Mouse (Mus musculus) 3134 (cell line): ENCODE results near the gene Ndst4.

Source experiments
- DNase-seq: peaks from one replicate; pipeline ENCODE4 v3.0.0-alpha.2; 2011; ENCODE audit warnings: low spot score; ENCODE audit not compliant: insufficient read length; ENCODE audit errors: extremely low read depth

The Ndst4 gene

DNA sequence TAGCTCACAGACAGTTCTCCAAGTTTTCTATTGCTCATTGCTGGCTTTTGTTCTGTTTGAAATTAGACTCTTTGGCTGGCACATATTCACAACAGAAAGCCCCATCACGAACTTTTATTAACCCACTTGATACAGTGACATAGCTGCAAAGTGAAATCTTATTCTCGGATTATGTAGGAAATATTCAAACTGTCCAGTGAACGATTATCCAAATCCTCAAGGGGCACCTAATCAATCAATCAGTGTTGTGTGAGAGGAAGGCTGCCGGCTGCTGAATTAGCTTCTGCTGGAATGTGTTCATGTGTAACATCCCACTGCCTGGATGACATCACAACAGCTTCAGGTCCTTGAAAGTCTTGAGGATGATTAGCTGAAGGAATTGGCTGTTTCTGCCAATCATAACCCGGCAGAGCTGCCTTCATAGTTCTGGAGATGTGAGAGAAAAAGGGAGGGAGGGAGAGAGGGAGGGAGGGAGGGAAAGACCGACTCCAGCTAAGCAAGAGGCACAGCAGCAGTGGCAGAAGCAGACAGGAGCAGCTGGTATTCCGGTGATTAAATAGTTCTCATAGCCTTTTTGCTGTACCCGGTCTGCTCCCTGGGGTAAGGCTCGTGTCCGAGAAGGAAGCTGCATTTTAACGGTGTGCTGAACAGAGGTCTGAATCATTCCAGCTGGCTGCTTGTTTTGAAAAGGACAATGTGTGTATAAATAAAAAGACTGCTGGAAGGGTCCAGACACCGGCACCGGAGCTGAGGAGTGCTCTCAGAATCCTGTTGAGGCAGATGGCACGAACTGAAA is at the start of gene Ndst4:
Ndst4 (plus strand) TSS at position 476 of the 796 bp plus-strand sequence.
- peak; percentile 9 for DNase-seq

DNA sequence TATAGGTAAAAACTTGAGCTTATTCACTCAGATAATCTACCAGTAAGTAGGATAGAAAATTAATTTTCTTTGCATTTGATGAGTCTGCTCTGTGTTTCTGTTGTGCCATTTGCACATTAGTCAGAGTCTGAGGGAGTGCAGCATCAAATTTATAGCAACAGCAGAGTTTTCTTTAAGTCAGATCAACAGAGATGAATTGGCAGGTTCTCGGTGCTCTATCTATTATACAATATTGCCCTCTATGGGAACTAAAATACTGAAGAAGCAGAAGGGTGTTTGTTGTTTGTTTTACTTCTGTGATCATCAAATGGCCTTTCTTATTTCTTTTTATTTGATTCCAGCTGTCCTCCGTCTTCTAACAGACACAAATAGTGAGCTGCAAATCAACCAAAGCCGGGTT is 6.4 kb upstream of the Ndst4 start:
- no peak for DNase-seq

DNA sequence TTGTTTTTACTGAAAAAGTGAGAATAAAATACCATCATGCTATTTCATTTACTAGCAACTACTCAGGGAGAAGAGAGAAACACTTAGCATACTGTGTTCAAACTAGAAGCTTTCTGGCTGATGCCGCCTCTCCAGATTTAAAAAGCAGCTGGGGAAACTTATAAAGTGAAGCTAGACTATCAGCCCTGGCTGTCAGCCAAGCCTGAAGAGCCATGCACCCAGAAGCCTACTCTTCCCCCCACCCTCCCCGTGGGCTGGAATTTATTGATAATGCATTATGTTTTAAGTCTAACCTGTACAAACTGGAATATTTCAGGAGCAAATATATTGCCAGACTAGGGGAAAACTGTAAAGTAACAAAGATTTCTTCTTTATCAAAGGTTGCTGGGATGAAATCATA is 2.6 kb downstream of the Ndst4 start:
- no peak for DNase-seq

DNA sequence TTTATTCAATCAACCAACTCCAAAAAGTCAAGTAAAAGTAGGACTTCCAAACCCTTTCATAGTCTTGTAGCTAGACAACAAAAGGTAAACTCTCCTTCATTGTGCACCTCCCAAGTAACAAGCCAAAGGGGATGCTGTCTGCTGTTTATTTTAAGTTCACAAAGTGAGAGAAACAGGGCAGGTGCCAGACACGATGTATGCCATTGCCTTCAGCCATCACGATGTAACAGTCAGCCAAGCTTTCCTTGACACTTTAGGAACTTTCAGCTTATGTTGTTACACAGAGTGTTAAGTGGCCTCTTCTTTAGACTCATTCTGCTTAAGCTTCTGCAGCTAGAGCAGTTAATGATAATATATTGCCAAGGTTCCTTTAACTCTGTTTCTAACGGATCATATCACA is 3.1 kb downstream of the Ndst4 start:
- no peak for DNase-seq

DNA sequence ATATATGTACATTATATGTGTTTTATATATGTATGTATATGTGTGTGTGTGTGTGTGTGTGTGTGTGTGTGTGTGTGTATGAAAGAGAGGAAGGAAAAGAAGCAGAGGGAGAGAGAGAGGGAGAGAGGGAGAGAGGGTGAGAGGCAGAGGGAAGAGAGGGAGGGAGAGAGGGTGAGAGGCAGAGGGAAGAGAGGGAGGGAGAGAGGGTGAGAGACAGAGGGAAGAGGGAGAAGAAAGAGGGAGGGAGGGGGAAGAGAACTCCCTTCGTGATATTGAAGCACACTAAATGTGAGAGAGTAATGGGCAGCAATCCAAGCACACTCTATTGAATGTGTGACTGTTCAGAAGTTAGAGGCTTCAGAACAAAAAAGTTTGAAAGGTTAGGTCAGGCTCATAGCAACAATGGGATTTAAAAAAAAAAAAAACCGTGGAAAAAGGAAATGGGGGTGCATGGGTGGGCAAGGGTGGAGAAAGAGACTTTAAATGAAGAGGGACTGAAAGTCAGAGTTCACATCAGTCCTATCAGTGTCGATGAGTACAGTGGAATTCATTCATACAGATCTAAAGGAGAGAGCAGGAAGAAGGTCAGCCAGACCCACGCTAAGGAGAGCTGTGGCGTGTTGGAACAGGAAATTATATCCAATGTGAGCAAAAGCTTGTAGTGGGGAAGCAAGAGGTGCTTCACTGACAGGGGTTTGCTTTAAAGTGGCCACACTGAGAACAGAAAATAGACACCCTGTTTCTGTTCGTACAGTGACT is 63.2 kb downstream of the Ndst4 start:
- no peak for DNase-seq

DNA sequence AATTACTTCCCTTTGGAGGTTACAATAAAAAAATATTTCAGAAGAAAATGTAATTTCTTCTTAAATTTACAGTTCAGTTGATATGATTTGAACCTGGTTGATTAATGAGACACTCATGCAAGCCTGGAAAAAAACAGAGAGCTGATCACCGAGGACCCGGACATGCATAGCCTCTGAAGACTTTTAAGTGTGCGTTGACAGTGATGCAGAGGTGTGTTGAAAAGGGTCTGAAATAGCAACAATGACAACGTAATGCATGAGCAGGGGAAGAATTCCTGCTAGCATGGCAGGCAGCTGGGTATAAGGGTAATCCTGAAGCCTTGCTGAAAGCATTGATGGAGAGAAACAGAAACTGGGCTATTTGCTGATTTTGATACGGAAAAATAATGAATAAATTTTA is 106.2 kb downstream of the Ndst4 start:
- DNase-seq = no peak

DNA sequence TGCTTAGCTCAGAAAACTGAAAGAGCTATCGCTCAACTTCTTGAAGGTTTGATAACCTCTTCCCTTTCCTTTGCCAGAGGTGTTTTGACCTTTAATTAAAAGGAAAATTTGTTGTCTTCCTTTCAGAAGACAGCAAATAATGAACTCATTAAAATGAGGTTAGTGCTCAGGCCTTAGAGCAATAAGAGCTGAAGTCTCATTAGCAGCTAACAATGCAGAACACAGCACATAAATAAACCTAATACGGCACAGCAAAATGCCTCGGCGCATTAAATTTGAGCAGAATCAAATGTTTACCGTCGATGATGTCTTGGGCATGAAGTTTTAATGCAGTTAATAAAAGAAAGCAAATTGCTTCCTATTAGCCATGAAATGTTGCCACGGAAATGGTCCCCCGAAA is 129.5 kb downstream of the Ndst4 start:
- no peak for DNase-seq

DNA sequence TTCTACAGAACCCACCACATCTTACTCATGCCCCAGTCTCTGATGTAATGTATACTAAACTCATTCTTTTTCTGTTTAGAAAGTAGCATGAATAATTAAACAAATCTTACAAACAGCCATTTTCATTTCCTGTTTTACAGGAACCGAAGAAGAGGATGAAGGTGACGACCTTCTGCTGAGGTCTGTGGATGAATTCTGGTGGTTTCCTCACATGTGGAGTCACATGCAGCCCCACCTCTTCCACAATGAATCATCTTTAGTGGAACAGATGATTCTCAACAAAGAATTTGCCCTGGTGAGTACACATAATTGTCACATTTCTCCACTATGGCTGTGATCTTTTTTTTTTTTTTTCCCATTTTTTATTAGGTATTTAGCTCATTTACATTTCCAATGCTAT is 166.7 kb downstream of the Ndst4 start:
- DNase-seq = no peak

DNA sequence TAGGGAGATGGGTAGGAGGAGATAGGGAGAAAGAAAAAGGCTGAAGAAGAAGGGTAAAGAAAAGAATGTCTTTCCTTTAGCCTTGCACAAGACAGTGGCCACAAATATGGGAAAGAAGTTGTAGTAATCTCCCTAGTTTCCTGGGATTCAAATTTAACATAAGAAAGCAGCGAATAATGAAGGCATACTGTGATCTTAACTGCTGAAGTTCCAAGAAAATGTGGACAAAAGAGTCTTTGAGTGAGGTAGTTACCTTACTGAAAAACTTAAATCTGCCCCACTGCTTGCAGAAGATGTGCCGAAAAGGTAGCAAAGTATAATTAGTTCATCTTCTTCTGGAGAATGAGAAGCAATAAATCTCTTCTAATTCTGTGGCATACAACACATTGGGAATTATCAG is 228.4 kb downstream of the Ndst4 start:
- DNase-seq = no peak

DNA sequence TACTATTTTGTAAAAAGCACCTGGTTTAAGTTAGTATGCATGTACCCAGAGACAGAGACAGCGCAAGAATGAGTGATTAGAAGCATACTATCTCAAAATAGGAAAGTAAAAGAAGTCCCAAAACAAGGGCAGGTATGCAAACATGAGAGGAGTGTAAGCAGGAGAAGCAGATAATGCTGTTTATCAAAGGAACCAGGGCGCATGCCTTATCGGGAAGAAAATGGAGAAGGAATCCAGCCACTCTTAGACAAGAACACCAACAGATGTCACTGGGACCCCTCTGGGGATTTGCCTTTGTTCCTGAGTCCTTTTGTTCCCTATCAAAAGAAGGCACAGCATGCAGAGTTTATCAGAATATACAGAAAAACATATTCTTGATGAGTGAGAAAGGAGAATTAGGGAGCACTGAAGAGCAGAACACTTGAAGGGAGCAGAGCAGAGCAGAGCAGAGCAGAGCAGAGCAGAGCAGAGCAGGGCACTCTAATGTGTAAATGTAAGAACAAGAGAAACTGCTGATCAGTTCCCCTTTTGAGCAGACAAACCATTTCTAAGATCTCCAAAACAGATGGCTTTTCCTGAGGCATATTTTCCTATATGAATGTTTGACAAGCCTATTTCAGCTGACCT is 251.2 kb downstream of the Ndst4 start:
- DNase-seq = no peak

DNA sequence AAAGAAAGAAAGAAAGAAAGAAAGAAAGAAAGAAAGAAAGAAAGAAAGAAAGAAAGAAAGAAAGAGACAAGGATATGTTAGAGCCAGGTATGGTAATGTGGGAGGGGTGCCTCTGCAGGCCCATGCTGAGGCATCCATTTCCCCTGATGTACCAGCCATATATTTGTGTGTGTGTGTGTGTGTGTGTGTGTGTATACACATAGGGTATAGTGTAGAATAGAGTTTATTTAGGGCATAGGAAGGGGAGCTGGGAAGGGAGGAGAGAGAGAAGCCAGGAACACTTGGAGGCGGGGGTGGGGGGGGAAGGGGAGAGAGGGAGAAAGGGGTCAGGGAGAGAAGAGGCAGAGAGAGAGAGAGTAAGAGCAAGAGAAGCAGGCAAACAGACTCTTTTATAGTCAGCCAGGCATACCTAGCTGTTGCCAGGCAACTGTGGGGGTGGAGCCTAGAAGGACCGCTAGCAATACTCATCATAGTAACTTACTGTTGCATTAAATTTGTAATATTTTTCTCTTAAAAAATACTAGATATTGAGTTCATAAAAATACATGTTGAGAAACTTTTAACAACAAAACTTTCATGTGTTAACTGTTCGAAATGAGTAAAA is 256.3 kb downstream of the Ndst4 start:
- DNase-seq = no peak

DNA sequence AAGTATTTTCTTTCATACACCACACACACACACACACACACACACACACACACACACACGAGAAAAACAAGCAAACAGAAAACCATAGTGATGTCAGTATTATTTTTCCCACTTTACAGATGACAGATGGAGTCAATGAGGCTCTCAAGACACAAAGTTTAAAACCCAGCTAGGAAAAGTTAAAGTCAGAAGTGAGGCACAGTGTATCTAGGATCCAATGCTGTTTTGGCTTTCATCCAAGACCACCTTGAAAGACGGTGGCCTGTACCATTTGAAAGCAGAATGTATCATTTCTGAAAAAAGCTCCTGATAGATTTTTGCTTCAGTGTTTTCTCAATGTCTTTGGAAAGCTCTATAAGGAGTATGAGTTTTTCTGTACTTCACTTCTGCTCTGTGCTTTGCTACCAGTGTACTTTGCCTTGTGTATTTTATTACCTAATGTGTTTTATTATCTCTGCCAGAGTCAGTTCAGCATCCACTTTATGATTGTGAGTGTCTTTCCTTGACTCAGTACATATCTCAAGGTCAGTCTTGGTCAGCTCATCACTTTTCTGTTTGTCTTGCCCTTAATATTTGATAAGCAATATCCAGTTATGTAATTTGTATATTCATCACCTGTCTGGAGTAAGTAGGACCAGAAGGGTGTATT is 257.1 kb downstream of the Ndst4 start:
- no peak for DNase-seq

DNA sequence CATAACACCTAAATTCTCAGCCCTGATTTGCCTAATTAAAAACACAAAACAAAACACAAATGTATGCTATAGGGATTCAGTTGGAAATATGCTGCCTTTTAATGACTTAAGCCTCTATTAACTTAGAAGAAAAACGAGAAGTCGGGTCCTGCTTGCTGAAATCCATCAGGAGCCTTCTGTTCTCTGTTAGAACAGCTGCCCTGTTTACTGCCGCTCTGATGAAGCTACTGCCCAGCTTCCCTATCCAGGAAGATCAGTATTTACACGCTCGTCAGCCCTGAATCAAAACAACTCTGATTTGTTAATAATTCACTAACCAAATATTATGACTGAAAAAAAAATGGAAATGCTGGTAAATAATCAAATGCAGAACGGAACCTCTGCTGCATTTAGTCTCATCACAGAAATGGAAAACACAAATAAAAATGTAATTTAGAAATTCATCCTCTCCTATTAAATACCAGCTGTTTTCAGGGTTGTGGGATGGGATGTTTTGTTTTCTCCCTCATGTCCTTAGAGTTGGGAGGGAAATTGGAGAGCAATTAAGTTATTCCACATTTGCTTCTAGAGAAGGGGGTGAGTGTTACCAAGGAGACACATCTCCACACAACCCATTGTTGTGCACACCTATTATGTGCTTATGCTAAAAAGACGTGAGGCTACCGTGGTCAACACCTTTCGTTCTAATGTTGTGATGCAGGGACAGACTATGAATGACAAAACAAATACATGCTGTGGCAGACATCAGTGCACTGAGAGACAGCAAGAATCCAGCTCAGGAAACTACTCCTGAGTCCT is 270.3 kb downstream of the Ndst4 start:
- DNase-seq = no peak

DNA sequence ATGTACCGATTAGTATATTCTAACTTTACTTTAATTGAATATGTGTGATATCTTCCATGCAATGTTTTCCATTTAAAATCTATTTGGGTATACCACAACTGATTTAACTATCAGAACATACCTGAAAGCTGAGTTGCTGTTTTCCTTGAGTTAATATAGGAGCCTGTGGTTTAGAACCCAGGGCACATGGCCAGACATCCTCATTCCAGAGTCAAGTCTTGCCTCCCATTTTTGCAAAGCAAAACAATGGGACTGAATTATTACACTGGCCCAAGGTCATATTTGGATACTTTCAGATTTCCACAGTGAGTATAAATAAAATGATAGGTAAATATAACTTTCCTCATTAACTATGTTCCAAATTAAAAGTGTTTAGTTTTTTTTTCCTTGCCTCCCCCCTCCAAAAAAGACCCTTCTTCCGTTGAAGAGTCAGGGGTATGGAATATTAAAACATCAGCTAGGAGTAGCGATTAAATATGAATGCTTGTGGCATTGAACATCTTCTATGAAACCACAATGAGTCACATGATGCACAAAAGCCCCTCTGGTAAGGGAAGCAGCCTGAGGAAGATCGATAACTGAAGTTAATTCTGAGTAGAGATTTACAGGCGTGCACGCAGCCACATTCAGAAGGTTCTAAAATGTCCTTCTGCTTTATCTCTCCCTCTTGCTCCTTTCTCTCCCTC is 271.5 kb downstream of the Ndst4 start:
- no peak for DNase-seq

DNA sequence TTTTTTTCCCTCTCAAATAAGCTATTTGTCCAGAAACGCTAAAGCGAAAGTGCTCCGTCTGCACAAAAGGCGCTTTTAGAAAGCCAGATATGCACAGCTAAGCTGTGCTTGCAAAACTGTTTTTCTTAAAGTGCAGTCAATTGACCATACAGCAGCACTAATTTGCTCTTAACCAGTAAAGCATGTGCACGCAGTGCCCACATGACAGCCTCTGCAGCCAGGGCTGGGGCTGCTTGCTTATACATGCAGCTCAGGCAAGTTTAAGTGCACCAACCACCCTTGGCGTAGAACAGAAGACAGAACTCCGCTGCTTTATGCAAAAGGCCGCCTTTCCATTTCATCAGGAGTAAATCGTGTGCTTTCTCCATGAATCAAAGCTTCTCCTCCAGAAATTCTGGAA is 275.0 kb downstream of the Ndst4 start:
- no peak for DNase-seq

DNA sequence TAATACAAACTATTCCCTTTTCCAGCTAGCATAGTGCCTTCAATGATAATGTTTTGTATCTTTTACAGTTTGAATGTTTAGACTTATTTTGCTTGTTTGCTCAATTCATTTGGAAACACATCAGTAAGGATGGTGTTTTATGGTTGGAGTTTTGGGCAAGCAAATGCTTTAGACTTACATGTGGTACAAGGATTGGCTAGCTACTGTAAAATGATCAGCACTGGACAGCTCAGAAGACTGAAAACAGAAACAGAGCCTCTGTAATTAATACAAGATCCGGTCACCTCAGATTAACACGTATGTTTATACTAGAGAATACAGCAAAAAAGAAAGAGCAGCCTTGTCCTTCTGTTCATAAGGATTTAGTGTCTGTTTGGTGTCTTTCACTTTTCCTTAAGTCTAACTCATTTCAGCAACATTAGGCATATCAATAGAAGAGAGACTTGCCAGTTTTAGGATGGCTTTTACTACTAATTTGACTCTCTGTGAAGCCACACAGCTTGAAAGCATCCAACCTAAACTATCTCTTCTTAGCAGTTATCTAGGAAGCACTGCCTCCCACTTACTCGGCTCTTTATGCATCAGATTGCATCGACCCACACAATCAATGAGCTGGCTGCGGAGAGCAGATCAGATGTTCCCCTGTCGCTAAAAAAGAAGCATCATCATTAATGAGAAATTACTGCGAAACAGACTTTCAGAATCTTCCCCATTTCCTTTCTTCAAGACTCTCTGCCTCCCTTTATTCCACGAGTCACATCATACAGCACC is 279.8 kb downstream of the Ndst4 start:
- no peak for DNase-seq

DNA sequence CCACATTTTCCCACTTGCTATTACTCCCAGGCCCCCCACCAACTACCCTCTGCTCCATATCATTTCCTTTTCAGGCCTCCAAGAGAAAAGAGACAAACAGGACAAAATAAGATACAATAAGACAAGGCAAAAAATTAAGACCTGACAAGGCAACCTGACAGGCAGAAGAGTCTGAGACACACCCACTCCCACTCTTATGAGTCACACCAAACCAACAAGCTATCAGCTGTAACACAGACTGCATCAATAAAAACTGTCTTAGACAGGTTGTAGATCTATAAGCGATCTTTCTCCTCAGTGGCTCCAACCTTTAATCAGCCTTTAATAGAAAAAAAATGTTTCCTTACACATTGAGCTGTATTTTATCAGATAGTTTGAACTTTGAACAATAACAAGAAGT is 280.7 kb downstream of the Ndst4 start:
- no peak for DNase-seq

DNA sequence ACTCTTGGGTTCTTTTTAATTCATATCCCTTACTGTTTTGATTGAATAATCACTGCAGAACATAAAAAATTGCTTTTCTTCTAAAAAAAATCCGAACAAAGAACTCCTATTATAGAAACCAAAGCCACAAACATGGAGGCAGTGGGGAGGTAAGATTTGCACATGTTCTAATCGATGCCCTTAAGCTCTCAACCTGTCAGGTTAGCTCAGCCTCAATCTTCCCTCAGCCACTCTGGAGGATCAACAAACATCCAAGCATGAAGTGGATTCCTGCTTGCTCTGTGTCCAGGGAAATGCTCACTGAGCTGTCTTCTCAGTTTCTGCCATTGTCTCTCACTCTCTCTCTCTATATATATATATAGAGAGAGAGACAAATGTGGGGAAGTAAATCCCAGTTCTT is 283.7 kb downstream of the Ndst4 start:
- no peak for DNase-seq

DNA sequence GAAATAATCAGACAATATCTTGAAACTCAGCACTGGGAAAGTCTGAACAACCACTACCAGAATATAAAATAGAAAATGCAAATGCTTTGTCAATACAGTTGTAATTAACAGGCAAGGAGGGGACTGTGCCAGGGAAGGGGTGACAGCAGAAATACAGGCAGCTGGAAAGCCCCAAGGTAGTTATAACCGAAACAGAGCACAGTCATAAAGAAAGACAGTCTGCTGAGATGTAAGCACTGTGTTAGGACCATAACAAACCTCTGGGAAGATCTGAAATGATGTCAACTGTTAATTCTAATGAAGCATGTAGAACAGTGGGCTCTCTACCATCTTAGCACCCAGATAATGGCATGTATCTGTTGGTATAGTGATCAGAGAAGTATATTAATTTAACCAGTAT is 287.1 kb downstream of the Ndst4 start:
- DNase-seq = no peak
